Mouse (Mus musculus) kidney, adult 2 months (tissue): ENCODE measurements around the gene Htr1f.

ENCODE experiments used
- CTCF ChIP-seq: fragments of 200-500 bp; conservative IDR thresholded peaks from 2 replicates; pipeline ENCODE4 v1.5.1; 2011; ENCODE audit warnings: low read depth, mild to moderate bottlenecking, control low read depth, low read length, moderate library complexity, mixed read lengths; ENCODE audit not compliant: insufficient read depth, insufficient read length
- POLR2A ChIP-seq: fragments of 200-500 bp; IDR thresholded peaks from one replicate; pipeline ENCODE4 v1.6.1; 2011; ENCODE audit warnings: low read depth, low read length, control low read depth

GRCm38 (mm10) chr16:64923500-64923899 lies 182.2 kb downstream of the Htr1f start:
- TF ChIP-seq CTCF (no peak), POLR2A (no peak)
